Mouse (Mus musculus): ENCODE measurements at regions not wholly inside any gene's neighbourhood (a gene's known extent, or its start where the extent isn't known, plus 50 kb on each side); places are given as distances from the start of the nearest gene placed in this dataset.

GRCm38 (mm10) chr10:72119447-72119846 lies 535.2 kb upstream of the Zwint start:
- TF ChIP-seq EP300 (IDR thresholded peaks at IDR 0.05; ENCODE audit: insufficient read depth, low read depth, low read length) (no peak), CTCF (IDR thresholded peaks at IDR 0.05; ENCODE audit: low read depth, low read length) (no peak)

All from ES-Bruce4 (cell line).